Mouse (Mus musculus): ENCODE results near the gene Colgalt2. TPM values are rescaled to one million over a fixed set of nuclear protein-coding genes. Genes with fewer than 3 reads are reported as not detected.

Colgalt2 gene
- polyA plus RNA-seq, 1 experiment from 2014 or later: 5.5 TPM

- Histone ChIP-seq H3K9me3 (replicated peaks) (peaks cover 12% of the 10 kb centered on the region), H3K4me2 (no peak overlapping the region), H3K27ac (ENCODE audit: poor library complexity, severe bottlenecking) (no peak overlapping the region), H3K27me3 (replicated peaks) (no peaks in the 10 kb centered on the region), H3K36me3 (no peaks in the 10 kb centered on the region), H3K4me3 (no peak overlapping the region), H3K4me1 (replicated peaks) (peaks cover 3% of the 10 kb centered on the region; the same call in 1 of the 2 replicates), H3K9ac (no peak overlapping the region)
- WGBS: 79% methylated on average over 4 of the region's 4 CpGs
- ATAC-seq (ENCODE audit: insufficient number of reproducible peaks, low FRiP score): no peak
Observed at GRCm38 (mm10) chr1:152394956-152395515, 4.6 kb upstream of the Colgalt2 start.

DNA sequence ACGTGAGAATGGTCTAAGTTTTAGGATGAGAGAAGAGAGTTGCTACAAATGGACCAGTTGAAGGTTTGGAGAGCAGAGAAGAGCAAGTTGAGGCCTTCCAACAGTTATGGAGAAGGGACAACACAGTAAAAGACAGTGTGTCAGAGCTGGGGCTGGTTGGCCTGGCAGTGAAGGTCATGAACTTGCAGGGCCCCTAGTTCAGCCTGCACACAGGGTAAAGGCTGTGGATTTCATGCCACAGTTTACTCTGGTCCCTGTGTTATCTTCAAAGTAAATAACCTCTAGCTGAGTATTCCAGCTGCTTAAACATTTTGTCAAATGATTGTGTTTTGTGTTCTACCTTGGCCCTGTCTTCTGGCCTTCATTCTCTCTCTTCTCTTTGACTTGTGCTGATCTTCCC, 922 bp upstream of the Colgalt2 start:
- H3K27ac ChIP-seq (ENCODE audit: poor library complexity, severe bottlenecking): no peak overlapping the region
- peaks cover 16% of the 10 kb centered on the region for H3K4me1 ChIP-seq (replicated peaks)
- no peaks in the 10 kb centered on the region for H3K36me3 ChIP-seq
- no peaks in the 10 kb centered on the region for H3K27me3 ChIP-seq (replicated peaks)
- H3K4me3 ChIP-seq: no peak overlapping the region
- no peak overlapping the region for H3K9ac ChIP-seq
- WGBS: 69% methylated on average over 1 of the region's 1 CpGs
- H3K9me3 ChIP-seq (replicated peaks): peaks cover 7% of the 10 kb centered on the region
- no peak overlapping the region for H3K4me2 ChIP-seq
- ATAC-seq (ENCODE audit: insufficient number of reproducible peaks, low FRiP score): no peak

GRCm38 (mm10) chr1:152400556-152401540, 1.2 kb downstream of the Colgalt2 start:
- Histone ChIP-seq H3K4me2 (peak overlapping the region; percentile 99), H3K36me3 (no peaks in the 10 kb centered on the region), H3K4me1 (replicated peaks) (peaks cover 16% of the 10 kb centered on the region), H3K9ac (peak overlapping the region; percentile 89), H3K27me3 (replicated peaks) (no peaks in the 10 kb centered on the region), H3K27ac (ENCODE audit: poor library complexity, severe bottlenecking) (no peak overlapping the region), H3K4me3 (peak overlapping the region; percentile 86), H3K9me3 (replicated peaks) (peaks cover 5% of the 10 kb centered on the region)
- no peak; the same call in 1 of the 2 replicates for ATAC-seq (ENCODE audit: insufficient number of reproducible peaks, low FRiP score)
- 26% methylated on average over 14 of the region's 14 CpGs for WGBS

DNA sequence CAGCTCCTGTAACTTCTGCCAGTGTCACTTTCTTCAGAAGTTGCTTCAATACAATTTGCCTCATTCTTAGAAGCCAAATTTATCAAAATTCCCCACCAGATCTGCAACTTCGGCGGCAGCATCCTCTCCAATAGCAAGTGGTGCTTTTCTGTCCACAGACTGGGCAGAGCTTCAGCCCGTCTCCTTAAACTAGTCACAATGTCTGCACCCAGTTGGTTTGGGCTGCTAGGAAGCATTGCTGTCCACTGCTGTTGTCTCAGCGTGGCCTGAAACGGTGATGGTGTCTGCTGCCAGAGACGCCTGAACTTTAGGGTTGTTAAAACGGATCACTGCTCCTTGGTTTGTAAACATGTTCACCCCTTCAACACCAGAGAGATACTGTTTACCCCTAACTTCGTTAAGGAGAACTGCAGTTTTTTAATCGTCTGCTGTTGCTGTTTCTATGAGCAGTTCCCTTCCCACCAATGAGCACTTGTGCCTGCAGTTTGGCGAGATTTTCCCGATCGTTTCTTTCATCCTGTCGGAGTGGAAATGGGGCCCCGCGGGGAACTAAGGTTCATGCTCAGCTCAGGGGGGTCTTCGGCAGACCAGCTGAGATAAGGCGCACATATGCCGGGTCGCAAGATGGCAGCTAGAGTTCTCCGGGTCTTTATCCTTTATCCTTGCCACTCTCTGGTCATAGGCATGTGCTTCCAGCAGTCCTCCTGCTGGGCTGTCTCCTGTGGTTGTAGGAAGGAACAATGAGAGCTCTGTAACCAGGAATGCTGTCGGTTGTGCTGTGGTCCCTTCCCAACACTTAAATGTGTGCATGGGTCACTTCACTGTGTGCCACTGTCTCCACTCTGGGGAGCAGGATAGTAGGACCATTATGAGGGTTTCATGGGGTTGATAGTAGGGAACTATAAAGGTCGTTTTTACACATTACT, 7.7 kb downstream of the Colgalt2 start:
- WGBS: 33% methylated on average over 22 of the region's 22 CpGs
- no peaks in the 10 kb centered on the region for H3K27me3 ChIP-seq (replicated peaks)
- H3K9ac ChIP-seq: 0 out of 2 replicates have a peak overlapping the region, but pooled peaks have one; percentile 37
- H3K4me2 ChIP-seq: peak overlapping the region; percentile 57
- no peaks in the 10 kb centered on the region; the same call in 1 of the 2 replicates for H3K4me1 ChIP-seq (replicated peaks)
- H3K36me3 ChIP-seq: peaks cover 4% of the 10 kb centered on the region; the same call in 1 of the 2 replicates
- H3K9me3 ChIP-seq (replicated peaks): peaks cover 4% of the 10 kb centered on the region; the same call in 1 of the 2 replicates
- no peak for ATAC-seq (ENCODE audit: insufficient number of reproducible peaks, low FRiP score)
- H3K4me3 ChIP-seq: peak overlapping the region; percentile 24
- H3K27ac ChIP-seq (ENCODE audit: poor library complexity, severe bottlenecking): no peak overlapping the region

DNA sequence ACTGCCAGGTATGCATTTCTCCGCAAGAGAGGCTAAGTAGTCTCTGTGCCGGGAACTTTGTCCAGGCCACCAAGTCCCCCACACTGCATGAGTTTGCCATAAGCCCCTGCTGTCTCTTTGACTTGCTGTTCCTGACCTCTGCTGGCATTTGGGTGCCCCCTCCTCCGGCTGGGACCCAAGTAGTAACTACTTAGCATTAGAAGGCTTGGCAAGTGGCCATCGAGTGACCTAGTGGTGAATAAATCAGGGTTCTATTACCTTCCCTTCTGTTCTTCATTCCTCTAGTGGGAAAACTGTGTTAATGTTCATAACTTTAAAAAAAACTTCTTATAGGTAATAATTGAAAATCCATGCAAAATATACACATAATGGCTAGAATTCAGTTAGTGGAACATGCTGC, 9.7 kb downstream of the Colgalt2 start:
- peaks cover 6% of the 10 kb centered on the region; the same call in 1 of the 2 replicates for H3K9me3 ChIP-seq (replicated peaks)
- H3K4me1 ChIP-seq (replicated peaks): no peaks in the 10 kb centered on the region; the same call in none of the 2 replicates
- no peak for ATAC-seq (ENCODE audit: insufficient number of reproducible peaks, low FRiP score)
- H3K27me3 ChIP-seq (replicated peaks): no peaks in the 10 kb centered on the region
- peaks cover 5% of the 10 kb centered on the region; the same call in 1 of the 2 replicates for H3K36me3 ChIP-seq
- no peak overlapping the region for H3K9ac ChIP-seq
- no peak overlapping the region for H3K4me2 ChIP-seq
- H3K27ac ChIP-seq (ENCODE audit: poor library complexity, severe bottlenecking): no peak overlapping the region
- 83% methylated on average over 4 of the region's 4 CpGs for WGBS
- H3K4me3 ChIP-seq: no peak overlapping the region

DNA sequence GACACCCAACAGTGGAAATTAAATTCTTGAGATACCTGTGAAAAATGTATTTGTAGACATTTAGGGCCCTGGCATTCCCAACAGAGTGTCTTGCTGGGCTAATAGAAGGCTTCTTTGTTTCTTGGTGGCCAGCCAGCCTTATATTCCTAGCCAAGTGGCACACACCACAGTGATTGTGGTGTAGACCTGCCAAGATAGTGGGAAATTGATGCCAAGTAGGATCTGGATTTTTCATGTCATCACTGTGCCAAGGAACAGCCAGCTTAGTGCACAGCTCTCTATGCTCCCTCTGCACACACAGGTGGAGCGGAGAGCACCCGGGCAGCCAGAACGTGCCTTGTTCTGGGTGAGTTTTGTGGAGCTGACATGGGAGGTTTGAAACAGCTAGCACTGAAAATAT, 11.0 kb downstream of the Colgalt2 start:
- no peak for ATAC-seq (ENCODE audit: insufficient number of reproducible peaks, low FRiP score)
- no peak overlapping the region for H3K4me2 ChIP-seq
- 80% methylated on average over 3 of the region's 3 CpGs for WGBS
- H3K4me1 ChIP-seq (replicated peaks): peaks cover 3% of the 10 kb centered on the region
- no peak overlapping the region for H3K4me3 ChIP-seq
- no peaks in the 10 kb centered on the region for H3K27me3 ChIP-seq (replicated peaks)
- H3K27ac ChIP-seq (ENCODE audit: poor library complexity, severe bottlenecking): no peak overlapping the region
- H3K9ac ChIP-seq: no peak overlapping the region
- peaks cover 5% of the 10 kb centered on the region; the same call in 1 of the 2 replicates for H3K36me3 ChIP-seq
- peaks cover 6% of the 10 kb centered on the region; the same call in 1 of the 2 replicates for H3K9me3 ChIP-seq (replicated peaks)

DNA sequence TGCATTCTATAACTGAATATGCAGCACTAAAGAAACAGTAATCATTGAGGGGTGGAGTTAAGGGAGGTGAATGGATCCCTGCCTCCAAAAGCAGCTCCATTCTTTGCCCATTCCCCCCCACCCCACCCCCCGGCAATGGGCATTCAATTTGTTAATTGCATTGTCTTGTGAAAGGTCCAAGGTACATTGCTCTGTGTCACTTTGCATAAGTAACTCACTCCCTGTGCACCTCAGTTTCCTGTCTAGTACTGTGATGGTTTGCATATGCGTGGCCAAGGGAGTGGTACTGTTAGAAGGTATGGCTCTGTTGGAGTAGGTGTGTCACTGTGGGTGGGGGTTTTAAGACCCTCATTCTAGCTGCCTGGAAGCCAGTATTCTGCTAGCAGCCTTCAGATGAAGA, 13.5 kb downstream of the Colgalt2 start:
- peaks cover 25% of the 10 kb centered on the region for H3K4me1 ChIP-seq (replicated peaks)
- peaks cover 5% of the 10 kb centered on the region; the same call in 1 of the 2 replicates for H3K36me3 ChIP-seq
- WGBS: 92% methylated on average over 2 of the region's 2 CpGs
- no peak overlapping the region for H3K4me2 ChIP-seq
- no peak overlapping the region for H3K4me3 ChIP-seq
- H3K9me3 ChIP-seq (replicated peaks): peaks cover 6% of the 10 kb centered on the region; the same call in 1 of the 2 replicates
- H3K27me3 ChIP-seq (replicated peaks): no peaks in the 10 kb centered on the region
- no peak overlapping the region for H3K9ac ChIP-seq
- ATAC-seq (ENCODE audit: insufficient number of reproducible peaks, low FRiP score): no peak
- no peak overlapping the region for H3K27ac ChIP-seq (ENCODE audit: poor library complexity, severe bottlenecking)

GRCm38 (mm10) chr1:152413961-152414360, 14.3 kb downstream of the Colgalt2 start:
- no peak overlapping the region for H3K9ac ChIP-seq
- H3K4me1 ChIP-seq (replicated peaks): peaks cover 26% of the 10 kb centered on the region
- H3K4me3 ChIP-seq: no peak overlapping the region
- WGBS: 74% methylated on average over 1 of the region's 1 CpGs
- no peak overlapping the region for H3K4me2 ChIP-seq
- H3K36me3 ChIP-seq: peaks cover 5% of the 10 kb centered on the region; the same call in 1 of the 2 replicates
- no peak for ATAC-seq (ENCODE audit: insufficient number of reproducible peaks, low FRiP score)
- H3K9me3 ChIP-seq (replicated peaks): peaks cover 6% of the 10 kb centered on the region; the same call in 1 of the 2 replicates
- no peak overlapping the region for H3K27ac ChIP-seq (ENCODE audit: poor library complexity, severe bottlenecking)
- no peaks in the 10 kb centered on the region for H3K27me3 ChIP-seq (replicated peaks)

DNA sequence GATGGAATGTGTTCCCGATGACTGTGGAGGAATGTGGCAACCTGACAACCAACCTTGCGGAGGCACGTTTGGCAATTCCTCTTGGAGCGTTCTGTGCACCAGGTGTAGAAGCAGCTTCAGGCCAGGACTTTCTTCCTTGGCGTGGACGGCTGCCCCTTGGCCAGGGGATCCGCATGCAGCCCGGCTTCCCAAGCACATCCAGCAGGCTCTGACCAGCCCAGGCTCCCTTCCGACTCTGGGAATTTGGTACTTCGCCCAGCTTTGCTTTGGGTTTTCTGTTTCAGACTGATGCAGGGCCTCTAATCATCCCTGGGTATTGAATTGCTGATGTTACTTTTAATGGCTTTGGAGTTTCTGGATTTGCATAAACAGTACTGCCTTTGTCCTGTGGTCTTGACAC, 14.8 kb downstream of the Colgalt2 start:
- H3K4me2 ChIP-seq: no peak overlapping the region
- H3K36me3 ChIP-seq: peaks cover 5% of the 10 kb centered on the region; the same call in 1 of the 2 replicates
- H3K9me3 ChIP-seq (replicated peaks): peaks cover 6% of the 10 kb centered on the region; the same call in 1 of the 2 replicates
- H3K9ac ChIP-seq: no peak overlapping the region
- peaks cover 26% of the 10 kb centered on the region for H3K4me1 ChIP-seq (replicated peaks)
- H3K27me3 ChIP-seq (replicated peaks): no peaks in the 10 kb centered on the region
- no peak overlapping the region for H3K27ac ChIP-seq (ENCODE audit: poor library complexity, severe bottlenecking)
- ATAC-seq (ENCODE audit: insufficient number of reproducible peaks, low FRiP score): no peak
- H3K4me3 ChIP-seq: no peak overlapping the region
- WGBS: 81% methylated on average over 10 of the region's 10 CpGs

DNA sequence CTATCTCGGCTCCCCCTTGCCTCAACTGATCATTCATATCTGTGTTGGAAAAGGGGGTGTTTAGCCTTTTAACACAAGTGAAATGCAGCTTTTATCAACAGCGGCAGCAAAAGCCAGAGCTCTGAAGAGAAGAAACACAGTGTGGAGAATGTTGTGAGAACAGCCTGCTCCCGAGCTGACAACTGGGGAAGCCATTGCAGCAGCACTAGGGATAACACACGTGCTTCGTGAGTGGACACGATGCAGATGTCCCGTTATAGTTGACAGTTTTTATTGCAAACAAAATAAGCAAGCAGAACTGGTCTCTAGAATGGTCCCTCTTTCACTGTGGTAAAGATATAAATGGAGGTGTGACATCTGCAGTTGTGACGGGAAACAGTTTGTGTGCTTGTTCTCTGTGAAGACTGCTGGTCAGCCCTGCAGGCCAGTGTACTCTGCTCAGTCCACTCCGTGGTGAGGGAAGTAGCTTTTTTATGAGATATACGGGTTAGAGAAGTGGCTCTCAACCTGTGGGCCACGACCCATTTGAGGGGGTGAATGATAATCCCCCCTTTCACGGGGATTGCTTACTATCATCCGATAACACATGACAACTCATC, 16.8 kb downstream of the Colgalt2 start:
- H3K9ac ChIP-seq: no peak overlapping the region
- H3K4me3 ChIP-seq: no peak overlapping the region
- no peaks in the 10 kb centered on the region for H3K27me3 ChIP-seq (replicated peaks)
- H3K9me3 ChIP-seq (replicated peaks): peaks cover 6% of the 10 kb centered on the region; the same call in 1 of the 2 replicates
- peak; percentile 39; the same call in 1 of the 2 replicates for ATAC-seq (ENCODE audit: insufficient number of reproducible peaks, low FRiP score)
- H3K4me1 ChIP-seq (replicated peaks): peaks cover 32% of the 10 kb centered on the region
- H3K4me2 ChIP-seq: no peak overlapping the region
- WGBS: 44% methylated on average over 13 of the region's 13 CpGs
- H3K27ac ChIP-seq (ENCODE audit: poor library complexity, severe bottlenecking): 0 out of 2 replicates have a peak overlapping the region, but pooled peaks have one; percentile 39
- peaks cover 5% of the 10 kb centered on the region; the same call in 1 of the 2 replicates for H3K36me3 ChIP-seq

All from heart, embryonic 12.5 days (tissue).